Mouse (Mus musculus) cortical plate, adult 2 months (tissue): ENCODE results near the gene Tmem150c.

Experiments
- CTCF ChIP-seq: fragments of 200-500 bp; IDR thresholded peaks from 2 replicates; pipeline ENCODE4 v1.5.1; 2011; ENCODE audit warnings: mild to moderate bottlenecking, control low read depth, low read length; ENCODE audit not compliant: insufficient read depth; ENCODE audit errors: extremely low read depth
- POLR2A ChIP-seq: fragments of 200-500 bp; IDR thresholded peaks from 2 replicates; pipeline ENCODE4 v1.6.1; 2011; ENCODE audit warnings: mild to moderate bottlenecking, low read length, control low read depth; ENCODE audit not compliant: insufficient read depth; ENCODE audit errors: extremely low read depth

DNA sequence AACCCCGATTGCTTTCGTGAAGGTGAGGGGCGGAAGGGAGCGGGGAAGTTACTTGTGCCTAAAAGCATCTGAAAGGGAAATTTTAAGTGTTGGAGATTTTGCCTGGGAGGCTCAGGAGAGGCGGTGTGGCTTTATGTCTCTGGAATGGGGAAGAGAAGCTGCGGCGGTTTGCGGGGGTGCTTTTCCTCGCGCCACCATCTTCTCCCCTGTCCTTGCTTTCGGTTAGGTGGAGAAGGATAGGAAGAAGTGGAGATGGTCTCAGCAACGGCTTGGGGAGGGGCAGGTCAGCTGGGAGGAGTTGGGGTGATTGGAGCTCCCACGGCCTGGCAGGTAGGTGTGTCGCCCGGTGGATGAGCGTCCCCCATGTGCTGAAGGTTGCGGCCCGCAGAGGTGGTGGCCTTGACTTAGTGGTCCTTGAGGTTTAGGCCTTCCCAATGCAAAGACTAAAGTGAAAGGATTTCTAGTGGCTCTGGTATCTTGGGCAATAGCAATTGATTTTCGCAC, 119.3 kb downstream of the Tmem150c start:
- no peak for TF ChIP-seq CTCF
- no peak for TF ChIP-seq POLR2A
